Mouse (Mus musculus) layer of hippocampus, adult 6 months (tissue): ENCODE measurements around the gene Dnttip2. TPM values are rescaled to one million over a fixed set of nuclear protein-coding genes. Genes with fewer than 3 reads are reported as not detected.

Source experiments
- long read RNA-seq, 2 experiments: library from polyadenylated mRNA; unstranded; transcript quantifications; one replicate each; pipeline ENCODE4 v2.0.0; 2019 to 2020
- microRNA-seq: library from miRNA; unstranded; fragments of <30 nt; microRNA quantifications from one replicate; pipeline ENCODE4 v1.2.0, GENCODE M21; 2020
- polyA plus RNA-seq: library from polyadenylated mRNA; unstranded; fragments of <200 nt; fragmentation: Nextera tagmentation; gene quantifications from 2 replicates; pipeline ENCODE4 v1.2.3, GENCODE M21; 2021

Dnttip2 gene
- 28.8 and 29.5 TPM in 2 replicates for polyA plus RNA-seq
- long read RNA-seq, experiment 1, transcript Dnttip2-201 (7 exons, 2,429 nt), result major isoform, 9 of 75 reads
- long read RNA-seq, experiment 1, partial matches to known transcripts, result 66 of 75 reads
- long read RNA-seq, experiment 1, other reads (novel, unspliced or antisense), result 0 of 75 reads
- long read RNA-seq, experiment 2, transcript Dnttip2-201 (7 exons, 2,429 nt), result major isoform, 170 of 308 reads
- long read RNA-seq, experiment 2, partial matches to known transcripts, result 133 of 308 reads
- long read RNA-seq, experiment 2, other reads (novel, unspliced or antisense), result 5 of 308 reads

GRCm38 (mm10) chr3:122274241-122275024 is at the start of gene Dnttip2:
Dnttip2 (plus strand) TSS chr3:122274388.

GRCm38 (mm10) chr3:122245215-122245877 is 28.8 kb upstream of the Dnttip2 start, which contains the start of gene Gclm:
Gclm (plus strand) TSS chr3:122245557.

GRCm38 (mm10) chr3:122293954-122294850 is 20.0 kb downstream of the Dnttip2 start, which contains the start of gene Bcar3:
Bcar3 (plus strand) TSS chr3:122294136.

Small RNA genes within 50 kb of the gene (microRNA-seq; reads per million reads assigned to microRNA genes)
- gene Gm22903 (not detected), gene Mir760 (930 reads per million, percentile 80 among the genes with 10 or more reads in this experiment)

Other genes starting within 250 kb of the Dnttip2 start
- gene Abca4, start 229.9 kb upstream of the Dnttip2 start, polyA plus RNA-seq, result 0.16 and 2.5 TPM in 2 replicates
- 81.2 and 100 TPM in 2 replicates for gene Gclm, start 28.8 kb upstream of the Dnttip2 start, polyA plus RNA-seq
- 7.3 and 7.7 TPM in 2 replicates for gene Bcar3, start 19.7 kb downstream of the Dnttip2 start, polyA plus RNA-seq